Mouse (Mus musculus) intestine, postnatal 0 days (tissue): ENCODE data around the gene Dok7. TPM values are rescaled to one million over a fixed set of nuclear protein-coding genes. Genes with fewer than 3 reads are reported as not detected.
A peak's percentile ranks its signal among the peaks of the same experiment; 100 is the strongest.

Experiments used
- ATAC-seq: fragments of 200-750 bp; cut with Nextera tagmentation; 2 replicates; pipeline ENCODE4 v1.8.0; 2017; ENCODE audit warnings: mild to moderate bottlenecking, moderate TSS enrichment, moderate library complexity
- H3K27ac ChIP-seq: fragments of 300-500 bp; sonication (generic); 2 replicates; pipeline ENCODE4 v1.5.1; 2014; ENCODE audit warnings: mild to moderate bottlenecking, low read depth, low read length, moderate library complexity
- H3K27me3 ChIP-seq: fragments of 300-500 bp; sonication (generic); replicated peaks from 2 replicates; pipeline ENCODE4 v1.6.1; 2014; ENCODE audit warnings: low read length, mixed read lengths; ENCODE audit not compliant: control insufficient read depth, insufficient read depth
- H3K36me3 ChIP-seq: fragments of 300-500 bp; sonication (generic); 2 replicates; pipeline ENCODE4 v1.6.1; 2014; ENCODE audit warnings: mild to moderate bottlenecking, moderate library complexity; ENCODE audit not compliant: control insufficient read depth, insufficient read depth
- H3K4me1 ChIP-seq: fragments of 300-500 bp; sonication (generic); replicated peaks from 2 replicates; pipeline ENCODE4 v1.6.1; 2014; ENCODE audit warnings: antibody characterized with exemption, low read length, mixed read lengths; ENCODE audit not compliant: control insufficient read depth, insufficient read depth
- H3K4me2 ChIP-seq: fragments of 300-500 bp; sonication (generic); replicated peaks from 2 replicates; pipeline ENCODE4 v1.6.1; 2014; ENCODE audit warnings: low read depth, mild to moderate bottlenecking, moderate library complexity
- H3K4me3 ChIP-seq: fragments of 300-500 bp; sonication (generic); 2 replicates; pipeline ENCODE4 v1.5.1; 2014; ENCODE audit warnings: low read depth, low read length
- H3K9ac ChIP-seq: fragments of 300-500 bp; sonication (generic); 2 replicates; pipeline ENCODE4 v1.6.1; 2014; ENCODE audit warnings: mild to moderate bottlenecking, low read depth, low read length
- H3K9me3 ChIP-seq: fragments of 300-500 bp; sonication (generic); 2 replicates; pipeline ENCODE4 v1.6.1; 2016; ENCODE audit warnings: mixed run types; ENCODE audit not compliant: control insufficient read depth
- CTCF ChIP-seq: sonication (generic); IDR thresholded peaks from 2 replicates; pipeline ENCODE4 v1.5.1; 2016; ENCODE audit warnings: low read depth, mild to moderate bottlenecking, control low read depth, antibody characterized with exemption, moderate library complexity
- WGBS: fragments of 180-500 bp; shearing (Covaris S2); extraction: QIAGEN DNeasy Blood & Tissue Kit; methylation state at CpG from one replicate; pipeline ENCODE4 v1.1.7; 2014; 5-methylcytosine and 5-hydroxymethylcytosine counted together
- polyA plus RNA-seq: library from polyadenylated mRNA; unstranded; fragments of >200 nt; fragmentation: Nextera tagmentation; extraction: Ambion mirVana; gene quantifications from 2 replicates; pipeline ENCODE4 v1.2.1, GENCODE M21; 2015

The Dok7 gene
- polyA plus RNA-seq, 1 experiment from 2014 or later: 0.33 TPM

DNA sequence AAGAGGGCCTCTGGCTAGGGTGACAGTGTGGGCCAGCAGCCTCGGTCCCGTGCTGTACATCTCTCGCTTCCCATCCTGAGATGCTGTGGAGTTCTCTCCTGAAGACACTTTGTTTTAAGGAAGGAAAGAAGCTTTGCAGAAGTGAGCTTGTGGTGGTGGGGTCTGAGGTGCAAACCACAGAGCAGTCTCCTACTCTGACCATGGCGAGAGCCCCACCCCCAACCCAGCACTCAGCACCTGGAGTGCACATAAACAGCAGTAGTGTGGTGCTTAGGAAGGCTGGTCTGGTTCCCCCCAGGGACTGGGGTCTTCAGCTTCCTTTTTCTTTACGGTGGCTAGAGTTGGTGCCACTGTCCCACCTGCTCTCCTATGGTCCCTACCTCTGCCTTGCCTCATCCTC, 21.4 kb upstream of the Dok7 start:
- no peak for TF ChIP-seq CTCF
- Histone ChIP-seq H3K27ac (no peak overlapping the region), H3K4me1 (no peaks in the 10 kb centered on the region), H3K9me3 (no peaks in the 10 kb centered on the region), H3K27me3 (no peaks in the 10 kb centered on the region), H3K36me3 (peaks cover 5% of the 10 kb centered on the region; the same call in 1 of the 2 replicates), H3K9ac (no peak overlapping the region), H3K4me2 (no peak overlapping the region), H3K4me3 (no peak overlapping the region)
- 81% methylated on average over 5 of the region's 5 CpGs for WGBS
- ATAC-seq: no peak

DNA sequence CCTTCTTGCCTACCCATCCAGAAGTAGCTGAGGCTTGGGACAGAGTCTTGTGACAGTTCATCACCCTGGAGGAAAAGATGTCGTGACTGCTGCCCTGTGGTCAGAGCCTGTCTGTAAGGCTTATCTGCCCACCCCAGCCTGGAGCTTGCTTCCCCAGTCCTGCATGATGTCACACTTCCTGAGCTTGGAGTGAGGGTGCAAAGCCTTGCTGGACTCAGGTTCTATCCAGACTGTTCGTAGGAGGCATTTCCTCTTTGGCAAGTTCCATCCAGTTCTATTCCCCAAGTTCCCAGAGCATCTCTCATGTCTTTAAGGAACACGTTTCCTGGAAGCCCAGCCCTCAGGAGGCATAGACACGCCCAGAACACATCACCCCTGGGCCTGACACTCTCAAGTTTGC, 20.8 kb upstream of the Dok7 start:
- H3K27me3 ChIP-seq: no peaks in the 10 kb centered on the region
- no peaks in the 10 kb centered on the region for H3K4me1 ChIP-seq
- no peak overlapping the region for H3K27ac ChIP-seq
- no peak overlapping the region for H3K4me2 ChIP-seq
- H3K9me3 ChIP-seq: no peaks in the 10 kb centered on the region
- peaks cover 5% of the 10 kb centered on the region; the same call in 1 of the 2 replicates for H3K36me3 ChIP-seq
- ATAC-seq: no peak
- TF ChIP-seq CTCF: no peak
- H3K9ac ChIP-seq: no peak overlapping the region
- H3K4me3 ChIP-seq: no peak overlapping the region
- WGBS: 57% methylated on average over 4 of the region's 4 CpGs

DNA sequence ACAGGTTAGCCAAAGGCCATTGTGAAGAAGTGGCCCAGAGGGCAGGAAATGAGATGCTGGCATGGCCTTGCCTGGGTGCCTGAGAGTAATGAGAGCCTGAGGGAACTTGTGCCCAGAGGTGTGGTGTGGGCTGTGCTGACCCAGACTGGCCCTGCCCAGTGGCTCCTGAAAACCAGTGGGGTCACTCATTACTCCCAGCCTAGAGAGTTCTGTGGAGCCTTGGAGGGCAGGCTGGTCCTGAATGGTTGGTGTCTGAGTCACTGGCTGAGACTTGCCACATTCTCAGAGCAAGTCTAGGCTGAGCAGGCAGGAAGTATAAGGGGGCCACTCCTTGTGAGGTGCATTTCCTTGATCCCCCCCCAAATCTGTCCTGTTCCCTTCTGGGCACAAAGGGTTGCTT, 19.1 kb upstream of the Dok7 start:
- no peak overlapping the region for H3K27ac ChIP-seq
- no peak for TF ChIP-seq CTCF
- no peak for ATAC-seq

DNA sequence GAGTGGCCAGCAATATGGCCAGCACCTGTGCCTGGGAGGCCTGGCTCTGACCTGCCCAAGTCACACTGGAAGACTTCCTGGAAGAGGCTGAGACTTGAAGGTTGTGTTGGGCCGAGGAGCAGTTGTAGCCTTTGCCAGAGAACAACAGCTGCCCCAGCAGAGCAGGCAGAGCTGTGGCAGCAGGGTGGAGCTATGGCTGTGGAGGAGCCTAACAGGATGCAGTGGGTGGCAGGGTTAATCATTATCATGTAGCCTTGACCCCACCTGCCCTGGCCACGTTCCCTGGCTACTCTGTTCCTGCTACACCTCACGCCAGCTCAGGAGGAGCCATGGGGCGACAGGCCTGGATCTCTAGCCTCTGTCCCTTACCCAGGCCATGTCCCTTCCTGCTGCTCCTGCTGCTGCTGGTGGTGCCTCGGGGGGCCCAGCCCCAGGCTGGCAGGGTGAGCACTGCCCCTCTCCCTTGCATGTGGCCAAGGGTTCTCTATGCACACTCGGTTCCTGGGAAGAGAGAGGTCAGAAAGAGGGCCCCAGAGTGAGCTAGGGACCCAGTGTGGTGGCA, 15.2 kb upstream of the Dok7 start, which contains the start of gene Hgfac:
Gene Hgfac (plus strand): TSS at position 242 of the 562 bp plus-strand sequence.
- no peak within 1 kb of the TSS for H3K4me2 ChIP-seq
- H3K4me3 ChIP-seq: no peak within 1 kb of the TSS
- no peaks in the 10 kb centered on the region for H3K36me3 ChIP-seq
- H3K27ac ChIP-seq: no peak within 1 kb of the TSS
- no peaks in the 10 kb centered on the region for H3K4me1 ChIP-seq
- WGBS: 25% methylated on average over 6 of the region's 6 CpGs
- H3K27me3 ChIP-seq: no peaks in the 10 kb centered on the region
- no peak for TF ChIP-seq CTCF
- ATAC-seq: peak; percentile 70
- no peaks in the 10 kb centered on the region for H3K9me3 ChIP-seq
- no peak within 1 kb of the TSS for H3K9ac ChIP-seq

More for the DNA sequence above, 19.1 kb upstream of the Dok7 start:
- H3K36me3 ChIP-seq: no peaks in the 10 kb centered on the region
- H3K4me3 ChIP-seq: no peak overlapping the region
- no peak overlapping the region for H3K9ac ChIP-seq
- H3K4me2 ChIP-seq: no peak overlapping the region
- no peaks in the 10 kb centered on the region for H3K27me3 ChIP-seq
- no peaks in the 10 kb centered on the region for H3K9me3 ChIP-seq
- H3K4me1 ChIP-seq: no peaks in the 10 kb centered on the region

DNA sequence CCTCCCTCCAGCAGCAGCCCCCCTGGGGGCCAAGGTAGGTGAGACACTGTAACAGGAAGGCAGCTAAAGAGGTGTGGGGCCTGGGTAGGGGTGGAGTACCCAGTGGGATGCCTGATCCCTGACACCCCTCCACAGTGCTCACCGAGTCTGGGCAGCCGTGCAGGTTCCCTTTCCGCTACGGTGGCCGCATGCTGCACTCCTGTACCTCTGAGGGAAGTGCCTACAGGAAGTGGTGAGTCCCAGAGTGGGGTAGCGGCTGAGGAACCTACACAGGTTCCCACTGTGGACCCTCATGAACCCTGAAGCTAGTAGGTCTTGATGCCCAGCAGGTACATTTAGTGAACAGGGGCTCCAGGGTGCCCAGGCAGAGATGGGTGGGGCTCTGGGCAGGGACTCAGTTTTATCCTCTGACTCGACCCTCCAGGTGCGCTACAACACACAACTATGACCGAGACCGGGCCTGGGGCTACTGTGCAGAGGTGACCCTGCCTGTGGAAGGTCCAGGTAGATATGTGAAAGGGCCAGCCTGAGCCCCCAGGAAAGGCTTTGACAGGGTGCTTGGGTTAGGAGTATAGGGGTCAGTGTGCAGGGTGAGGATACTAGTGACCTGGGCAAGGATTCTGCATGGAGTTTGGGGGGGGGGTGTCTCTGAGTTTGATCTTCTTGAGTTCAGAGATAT, 14.0 kb upstream of the Dok7 start:
- no peak overlapping the region for H3K4me3 ChIP-seq
- no peak overlapping the region for H3K4me2 ChIP-seq
- no peak overlapping the region for H3K27ac ChIP-seq
- TF ChIP-seq CTCF: no peak
- H3K4me1 ChIP-seq: no peaks in the 10 kb centered on the region
- no peaks in the 10 kb centered on the region for H3K27me3 ChIP-seq
- no peaks in the 10 kb centered on the region for H3K36me3 ChIP-seq
- no peak overlapping the region for H3K9ac ChIP-seq
- ATAC-seq: peak; percentile 1; the same call in 1 of the 2 replicates
- no peaks in the 10 kb centered on the region for H3K9me3 ChIP-seq
- WGBS: 65% methylated on average over 10 of the region's 10 CpGs

DNA sequence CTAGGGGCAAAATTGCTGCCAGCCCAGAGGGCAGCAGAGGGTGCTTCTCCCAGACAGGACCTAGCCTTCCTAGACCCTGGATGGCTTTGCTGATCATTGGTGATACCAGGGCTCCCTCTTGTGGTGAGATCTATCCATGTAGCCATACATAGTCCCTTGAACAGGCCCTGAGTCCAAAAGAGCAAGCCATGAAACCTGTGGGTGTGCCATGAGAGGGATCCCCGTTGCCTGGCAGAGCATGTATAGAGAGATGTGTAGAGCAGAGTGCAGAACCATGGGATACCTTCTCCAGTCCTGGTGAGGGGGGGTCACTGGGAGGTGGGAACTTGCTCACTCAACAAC, 13.5 kb upstream of the Dok7 start:
- 4% methylated on average over 1 of the region's 1 CpGs for WGBS
- Histone ChIP-seq H3K4me3 (no peak overlapping the region), H3K4me2 (no peak overlapping the region), H3K4me1 (no peaks in the 10 kb centered on the region), H3K9ac (no peak overlapping the region), H3K27ac (no peak overlapping the region), H3K36me3 (no peaks in the 10 kb centered on the region), H3K9me3 (no peaks in the 10 kb centered on the region), H3K27me3 (no peaks in the 10 kb centered on the region)
- TF ChIP-seq CTCF: peak; percentile 95
- ATAC-seq: peak; percentile 58; the same call in 1 of the 2 replicates
